Mouse (Mus musculus): ENCODE measurements around the gene Gm29094. TPM values are rescaled to one million over a fixed set of nuclear protein-coding genes. Genes with fewer than 3 reads are reported as not detected.
"Not testable (repeated sequence)": the region's sequence is repeated elsewhere in the genome, so short reads cannot be mapped to it uniquely, and the experiment has no call there.

The Gm29094 gene
- polyA plus RNA-seq, 1 experiment from 2014 or later: not detected

- peak; percentile 43 for TF ChIP-seq CTCF (IDR thresholded peaks at IDR 0.05)
- CTCF ChIA-PET; in situ Hi-C loops (cut with MboI; ENCODE audit: low pct_unique_long_range_greater_than_20kb); H3K27me3 ChIP-seq; POLR2A ChIA-PET; DNase-seq (ENCODE audit: low read depth, low spot score): not testable (repeated sequence)
- peak; percentile 37 for ATAC-seq
Observed at GRCm38 (mm10) chr9:89212428-89212827, 13.2 kb downstream of the Gm29094 start.

- in situ Hi-C loops (cut with MboI; ENCODE audit: low pct_unique_long_range_greater_than_20kb): loop anchor here (5.0 kb wide), 1 partner anchor 506 kb away; no protein-coding TSS in a partner anchor
- POLR2A ChIA-PET; H3K27me3 ChIP-seq; ATAC-seq; CTCF ChIA-PET; DNase-seq (ENCODE audit: low read depth, low spot score): not testable (repeated sequence)
Observed at GRCm38 (mm10) chr9:89218174-89218573, 19.0 kb downstream of the Gm29094 start.

GRCm38 (mm10) chr9:89219668-89220067, 20.5 kb downstream of the Gm29094 start:
- POLR2A ChIA-PET; DNase-seq (ENCODE audit: low read depth, low spot score); H3K27me3 ChIP-seq; ATAC-seq; CTCF ChIA-PET: not testable (repeated sequence)
- in situ Hi-C loops (cut with MboI; ENCODE audit: low pct_unique_long_range_greater_than_20kb): loop anchor here (5.0 kb wide), 1 partner anchor 507 kb away; no protein-coding TSS in a partner anchor

- DNase-seq (ENCODE audit: low read depth, low spot score); POLR2A ChIA-PET; ATAC-seq; in situ Hi-C loops (cut with MboI; ENCODE audit: low pct_unique_long_range_greater_than_20kb); CTCF ChIA-PET; H3K27me3 ChIP-seq: not testable (repeated sequence)
Observed at GRCm38 (mm10) chr9:89220704-89221287, 21.6 kb downstream of the Gm29094 start.

GRCm38 (mm10) chr9:89226071-89226470, 26.9 kb downstream of the Gm29094 start:
- ChIA-PET CTCF (no interaction called here), POLR2A (no interaction called here)
- ATAC-seq (no peak), DNase-seq (ENCODE audit: low read depth, low spot score) (no peak)
- in situ Hi-C loops (cut with MboI; ENCODE audit: low pct_unique_long_range_greater_than_20kb): loop anchor here (25.0 kb wide), 1 partner anchor 461 kb away; no protein-coding TSS in a partner anchor
- peak; percentile 26 for TF ChIP-seq CTCF (IDR thresholded peaks at IDR 0.05)
- H3K27me3 ChIP-seq: no peaks in the 10 kb centered on the region

- ChIA-PET POLR2A (no interaction called here), CTCF (no interaction called here)
- H3K27me3 ChIP-seq: no peaks in the 10 kb centered on the region
- TF ChIP-seq CTCF (IDR thresholded peaks at IDR 0.05): no peak
- ATAC-seq: no peak
- no peak for DNase-seq (ENCODE audit: low read depth, low spot score)
- in situ Hi-C loops (cut with MboI; ENCODE audit: low pct_unique_long_range_greater_than_20kb): loop anchor here (25.0 kb wide), 1 partner anchor 459 kb away; no protein-coding TSS in a partner anchor
Observed at GRCm38 (mm10) chr9:89228122-89228521, 28.9 kb downstream of the Gm29094 start.

- in situ Hi-C loops (cut with MboI; ENCODE audit: low pct_unique_long_range_greater_than_20kb): loop anchor here (25.0 kb wide), 1 partner anchor 456 kb away; no protein-coding TSS in a partner anchor
- DNase-seq (ENCODE audit: low read depth, low spot score); ATAC-seq; CTCF ChIA-PET; H3K27me3 ChIP-seq; POLR2A ChIA-PET: not testable (repeated sequence)
- peak; percentile 15 for TF ChIP-seq CTCF (IDR thresholded peaks at IDR 0.05)
Observed at GRCm38 (mm10) chr9:89230897-89231497, 31.8 kb downstream of the Gm29094 start.

GRCm38 (mm10) chr9:89237131-89237530, 38.0 kb downstream of the Gm29094 start:
- CTCF ChIA-PET; DNase-seq (ENCODE audit: low read depth, low spot score); ATAC-seq; POLR2A ChIA-PET; H3K27me3 ChIP-seq: not testable (repeated sequence)
- in situ Hi-C loops (cut with MboI; ENCODE audit: low pct_unique_long_range_greater_than_20kb): loop anchor here (25.0 kb wide), 1 partner anchor 450 kb away; no protein-coding TSS in a partner anchor

GRCm38 (mm10) chr9:89238976-89239505, 39.9 kb downstream of the Gm29094 start:
- in situ Hi-C loops (cut with MboI; ENCODE audit: low pct_unique_long_range_greater_than_20kb): loop anchor here (25.0 kb wide), 1 partner anchor 448 kb away; no protein-coding TSS in a partner anchor
- DNase-seq (ENCODE audit: low read depth, low spot score); H3K27me3 ChIP-seq; ATAC-seq; POLR2A ChIA-PET; CTCF ChIA-PET: not testable (repeated sequence)

- DNase-seq (ENCODE audit: low read depth, low spot score); CTCF ChIA-PET; POLR2A ChIA-PET; ATAC-seq; H3K27me3 ChIP-seq: not testable (repeated sequence)
- in situ Hi-C loops (cut with MboI; ENCODE audit: low pct_unique_long_range_greater_than_20kb): loop anchor here (25.0 kb wide), 1 partner anchor 447 kb away; no protein-coding TSS in a partner anchor
Observed at GRCm38 (mm10) chr9:89240516-89241019, 41.4 kb downstream of the Gm29094 start.

GRCm38 (mm10) chr9:89253400-89253799, 54.2 kb downstream of the Gm29094 start:
- TF ChIP-seq CTCF (IDR thresholded peaks at IDR 0.05): no peak
- no peak for ATAC-seq
- ChIA-PET POLR2A (no interaction called here), CTCF (no interaction called here)
- in situ Hi-C loops (cut with MboI; ENCODE audit: low pct_unique_long_range_greater_than_20kb): no loop called here
- no peaks in the 10 kb centered on the region for H3K27me3 ChIP-seq
- no peak for DNase-seq (ENCODE audit: low read depth, low spot score)
